Comparison of ENCODE assay signal across 7 mouse cellular contexts in the genomic region with DNA sequence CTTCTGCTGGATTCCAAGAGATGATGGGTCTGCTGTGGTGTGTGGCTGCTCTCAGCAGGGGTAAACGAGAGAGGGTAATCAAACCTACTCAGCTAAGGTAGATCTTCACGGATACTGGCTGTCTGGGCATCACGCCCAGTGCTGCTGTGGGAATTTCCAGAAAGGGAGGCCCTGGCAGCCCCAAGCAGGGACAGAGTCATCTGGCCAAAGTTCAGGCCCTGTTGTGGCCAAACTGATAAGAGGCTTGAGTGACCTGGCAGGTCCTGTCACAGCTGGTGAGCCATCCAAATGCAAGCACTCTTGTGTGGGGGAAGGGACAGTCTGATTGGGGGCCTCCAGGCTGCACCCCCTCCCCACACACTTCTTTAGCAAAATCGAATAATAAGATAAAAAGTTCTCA. TPM values are rescaled to one million over a fixed set of nuclear protein-coding genes. Genes with fewer than 3 reads are reported as not detected.
DNase-seq lines count a peak whose midpoint lies in the region; ATAC-seq lines count a peak whose summit lies in the region.

No protein-coding gene starts in this region.

- intact Hi-C loops in gastrocnemius, postnatal 14 days (cut with DNase I; ENCODE audit: low total_unique reads), result no loop called here
- intact Hi-C loops in left cerebral cortex, postnatal 36 days (cut with DNase I), result no loop called here

- ATAC-seq in hindbrain, embryonic 14.5 days (ENCODE audit: low FRiP score), result no peak

- H3K9me3 ChIP-seq in hindbrain, embryonic 14.5 days (ENCODE audit: control insufficient read depth, low read length), result no peaks in the 10 kb centered on the region

- no peak overlapping the region for H3K27ac ChIP-seq in hindbrain, embryonic 14.5 days

- H3K4me2 ChIP-seq in hindbrain, embryonic 14.5 days (replicated peaks), result no peak overlapping the region

- H3K27me3 ChIP-seq in hindbrain, embryonic 14.5 days (ENCODE audit: control insufficient read depth, insufficient read depth, low read length), result no peaks in the 10 kb centered on the region

- H3K4me1 ChIP-seq in hindbrain, embryonic 14.5 days (replicated peaks; ENCODE audit: control insufficient read depth, insufficient read depth, low read length), result peaks cover 27% of the 10 kb centered on the region; the same call in 1 of the 2 replicates

- WGBS in hindbrain, embryonic 14.5 days, result 66% methylated on average over 4 of the region's 4 CpGs

- no peak overlapping the region for H3K4me3 ChIP-seq in hindbrain, embryonic 14.5 days (replicated peaks; ENCODE audit: low read length)

- DNase-seq in urinary bladder, postnatal 14 days (ENCODE audit: low spot score), result peak; percentile 81
- no peak for DNase-seq in urinary bladder, adult 2 months (ENCODE audit: low spot score)
- DNase-seq in gastrocnemius, postnatal 14 days, result peak; percentile 82
- DNase-seq in kidney, postnatal 25 days, result peak; percentile 92 to 95
- no peak for DNase-seq in hindbrain, embryonic 14.5 days (ENCODE audit: low spot score)
- no peak for DNase-seq in left cerebral cortex, postnatal 36 days (ENCODE audit: low spot score in 2 of 2)
- DNase-seq in ovary, postnatal 10 days (ENCODE audit: low spot score), result no peak

- H3K36me3 ChIP-seq in hindbrain, embryonic 14.5 days (replicated peaks; ENCODE audit: control insufficient read depth, insufficient read depth), result peaks cover 86% of the 10 kb centered on the region

- H3K9ac ChIP-seq in hindbrain, embryonic 14.5 days, result no peak overlapping the region

RNA-seq across cellular contexts. Expression of a gene that starts 19.7 kb away (rescaled TPM):
- polyA plus RNA-seq in urinary bladder, adult 2 months (2012; rRNA removed), result 3.8 and 5.6 TPM in 2 replicates
- 1 to 10 TPM in 1 of 2 experiments, under 1 TPM in 1; 0.84 to 1.5 TPM for total RNA-seq in gastrocnemius, postnatal 14 days (2021)
- polyA plus RNA-seq in hindbrain, embryonic 14.5 days (2014; fragmentation: Nextera tagmentation; extraction: Ambion mirVana), result 38.2 and 38.8 TPM in 2 replicates
- 10 to 100 TPM; 79.9 to 81.0 TPM for total RNA-seq in left cerebral cortex, postnatal 36 days (2021)

RNA-seq across cellular contexts. Expression of a gene that starts 22.0 kb away (rescaled TPM):
- polyA plus RNA-seq in urinary bladder, adult 2 months (2012; rRNA removed), result 101 and 108 TPM in 2 replicates
- 10 to 100 TPM; 29.9 to 39.5 TPM for total RNA-seq in gastrocnemius, postnatal 14 days (2021)
- 110 and 126 TPM in 2 replicates for polyA plus RNA-seq in hindbrain, embryonic 14.5 days (2014; fragmentation: Nextera tagmentation; extraction: Ambion mirVana)
- 100 to 1,000 TPM; 175 to 183 TPM for total RNA-seq in left cerebral cortex, postnatal 36 days (2021)

RNA-seq across cellular contexts. Expression of a gene that starts 38.6 kb away (rescaled TPM):
- 911 and 1,027 TPM in 2 replicates for polyA plus RNA-seq in urinary bladder, adult 2 months (2012; rRNA removed)
- total RNA-seq in gastrocnemius, postnatal 14 days (2021), result 100 to 1,000 TPM; 607 to 676 TPM
- 324 and 419 TPM in 2 replicates for polyA plus RNA-seq in hindbrain, embryonic 14.5 days (2014; fragmentation: Nextera tagmentation; extraction: Ambion mirVana)
- 100 to 1,000 TPM; 330 to 339 TPM for total RNA-seq in left cerebral cortex, postnatal 36 days (2021)

RNA-seq across cellular contexts. Expression of a gene that starts 45.1 kb away (rescaled TPM):
- polyA plus RNA-seq in urinary bladder, adult 2 months (2012; rRNA removed), result 0.13 and 0.41 TPM in 2 replicates
- total RNA-seq in gastrocnemius, postnatal 14 days (2021), result not detected
- polyA plus RNA-seq in hindbrain, embryonic 14.5 days (2014; fragmentation: Nextera tagmentation; extraction: Ambion mirVana), result 0.68 TPM in 1 of 2 replicates, not detected in the other
- total RNA-seq in left cerebral cortex, postnatal 36 days (2021), result 1 to 10 TPM in 1 of 2 experiments, not detected in 1; 1.1 TPM

RNA-seq across cellular contexts. Expression of a gene that starts 54.5 kb away (rescaled TPM):
- polyA plus RNA-seq in urinary bladder, adult 2 months (2012; rRNA removed), result 15.3 and 16.6 TPM in 2 replicates
- 1 to 10 TPM; 6.0 to 6.7 TPM for total RNA-seq in gastrocnemius, postnatal 14 days (2021)
- polyA plus RNA-seq in hindbrain, embryonic 14.5 days (2014; fragmentation: Nextera tagmentation; extraction: Ambion mirVana), result 8.1 and 11.2 TPM in 2 replicates
- total RNA-seq in left cerebral cortex, postnatal 36 days (2021), result 10 to 100 TPM; 20.2 to 20.7 TPM

Comparison
In these comparisons a context has a peak if more than half of its experiments do, and no peak if none do; other contexts are left out.
1. DNase-seq: peak in urinary bladder, postnatal 14 days (single experiment), gastrocnemius, postnatal 14 days (single experiment) and kidney, postnatal 25 days (2 of 2); none in urinary bladder, adult 2 months (single experiment), hindbrain, embryonic 14.5 days (single experiment), left cerebral cortex, postnatal 36 days (0 of 2) and ovary, postnatal 10 days (single experiment).
2. RNA of a gene that starts 19.7 kb away (total RNA-seq): 79.9 to 81.0 TPM in left cerebral cortex, postnatal 36 days; 0.84 to 1.5 TPM in gastrocnemius, postnatal 14 days; every median in the first group is over 10 times any median in the second.
3. RNA of a gene that starts 22.0 kb away (total RNA-seq): 175 to 183 TPM in left cerebral cortex, postnatal 36 days; 29.9 to 39.5 TPM in gastrocnemius, postnatal 14 days; every median in the first group is over 4 times any median in the second.